ENCODE assay signal across 7 mouse cellular contexts in the genomic region with DNA sequence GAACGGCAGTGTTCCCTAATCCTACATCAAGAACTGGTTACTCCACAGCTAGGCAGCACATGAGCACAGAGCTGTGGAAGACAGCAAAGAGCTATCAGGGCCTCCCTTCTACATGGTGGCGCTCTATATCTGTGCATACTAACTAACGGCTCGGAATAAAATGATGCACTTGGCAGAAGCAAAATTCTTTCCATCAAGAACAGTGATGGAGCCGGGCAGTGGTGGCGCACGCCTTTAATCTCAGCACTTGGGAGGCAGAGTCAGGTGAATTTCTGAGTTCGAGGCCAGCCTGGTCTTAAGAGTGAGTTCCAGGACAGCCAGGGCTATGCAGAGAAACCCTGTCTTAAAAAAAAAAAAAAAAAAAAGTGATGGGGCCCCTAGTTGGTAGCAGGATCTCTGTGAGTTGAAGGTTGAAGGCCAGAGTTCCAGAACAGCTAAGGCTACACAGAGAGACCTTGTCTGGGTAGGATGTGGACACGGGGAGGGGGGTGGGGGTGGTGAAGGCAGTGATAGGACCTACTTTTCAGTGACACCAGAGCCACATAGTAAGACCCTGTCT. TPM values are rescaled to one million over a fixed set of nuclear protein-coding genes. Genes with fewer than 3 reads are reported as not detected.
A peak's percentile ranks its signal among the peaks of the same experiment; 100 is the strongest.
DNase-seq lines count a peak whose midpoint lies in the region; ATAC-seq lines count a peak whose summit lies in the region.

A gene (minus strand): TSS at position 85 of the 559 bp plus-strand sequence.

- H3K36me3 ChIP-seq in heart, embryonic 16.5 days (ENCODE audit: control insufficient read depth, insufficient read depth) = no peaks in the 10 kb centered on the region
- H3K36me3 ChIP-seq in limb, embryonic 12.5 days = no peaks in the 10 kb centered on the region

- H3K27me3 ChIP-seq in heart, embryonic 16.5 days (ENCODE audit: control insufficient read depth, insufficient read depth, low read length) = no peaks in the 10 kb centered on the region
- no peaks in the 10 kb centered on the region for H3K27me3 ChIP-seq in limb, embryonic 12.5 days

- H3K9ac ChIP-seq in heart, embryonic 16.5 days (ENCODE audit: low read length) = peak within 1 kb of the TSS; percentile 85
- H3K9ac ChIP-seq in limb, embryonic 12.5 days (replicated peaks) = peak within 1 kb of the TSS; percentile 73

- H3K27ac ChIP-seq in heart, embryonic 16.5 days (ENCODE audit: low read length) = peak within 1 kb of the TSS; percentile 90
- peak within 1 kb of the TSS; percentile 74 for H3K27ac ChIP-seq in limb, embryonic 12.5 days

- H3K4me3 ChIP-seq in heart, embryonic 16.5 days (ENCODE audit: low read length) = peak within 1 kb of the TSS; percentile 85
- peak within 1 kb of the TSS; percentile 67 for H3K4me3 ChIP-seq in limb, embryonic 12.5 days (replicated peaks)

- WGBS in heart, embryonic 16.5 days = 55% methylated on average over 9 of the region's 9 CpGs
- WGBS in limb, embryonic 12.5 days = 79% methylated on average over 9 of the region's 9 CpGs

- H3K9me3 ChIP-seq in heart, embryonic 16.5 days (replicated peaks; ENCODE audit: control insufficient read depth, low read length) = no peaks in the 10 kb centered on the region
- no peaks in the 10 kb centered on the region for H3K9me3 ChIP-seq in limb, embryonic 12.5 days

- H3K4me1 ChIP-seq in heart, embryonic 16.5 days (ENCODE audit: control insufficient read depth, insufficient read depth, low read length) = peaks cover 3% of the 10 kb centered on the region; the same call in 1 of the 2 replicates
- no peaks in the 10 kb centered on the region for H3K4me1 ChIP-seq in limb, embryonic 12.5 days (replicated peaks)

- ATAC-seq in heart, embryonic 16.5 days (replicated peaks; ENCODE audit: extremely low read depth, insufficient read depth, low FRiP score) = peak; percentile 77
- no peak for ATAC-seq in limb, embryonic 12.5 days (ENCODE audit: insufficient number of reproducible peaks, insufficient read depth, low FRiP score, low TSS enrichment, low read depth)
- ATAC-seq in monocyte, adult 5-6 weeks (replicated peaks; ENCODE audit: insufficient number of reproducible peaks, low FRiP score, low TSS enrichment, poor library complexity, severe bottlenecking) = no peak

- DNase-seq in 3134 (ENCODE audit: extremely low read depth, insufficient read length, low spot score) = peak; percentile 49
- DNase-seq in B cell, adult 2 months = peak; percentile 19 to 22
- DNase-seq in cerebellum, postnatal 25 days = peak; percentile 23 to 31
- DNase-seq in right cerebral cortex, postnatal 10 days (ENCODE audit: low spot score in 2 of 2) = no peak

- peak within 1 kb of the TSS; percentile 68 for H3K4me2 ChIP-seq in heart, embryonic 16.5 days (ENCODE audit: low read depth, low read length)
- H3K4me2 ChIP-seq in limb, embryonic 12.5 days = peak within 1 kb of the TSS; percentile 63

RNA-seq across cellular contexts. Expression of the gene that starts here (rescaled TPM):
- polyA plus RNA-seq in heart, embryonic 16.5 days (2015; fragmentation: Nextera tagmentation; extraction: Ambion mirVana) = 19.9 and 21.9 TPM in 2 replicates
- polyA plus RNA-seq in limb, embryonic 12.5 days (2016; fragmentation: Nextera tagmentation; extraction: Ambion mirVana) = 10.8 and 11.7 TPM in 2 replicates
- total RNA-seq in monocyte, adult 5-6 weeks (2017) = 91.7 to 159 TPM (median 151 TPM) in 3 replicates

Comparison
In these comparisons a context has a peak if more than half of its experiments do, and no peak if none do; other contexts are left out.
1. DNase-seq: peak in 3134 (single experiment), B cell, adult 2 months (2 of 2) and cerebellum, postnatal 25 days (2 of 2); none in right cerebral cortex, postnatal 10 days (0 of 2).